Mouse (Mus musculus) left cerebral cortex, adult 2 months (tissue): ENCODE data around the gene Mrpl28. TPM values are rescaled to one million over a fixed set of nuclear protein-coding genes. Genes with fewer than 3 reads are reported as not detected.
"Not testable (repeated sequence)": the region's sequence is repeated elsewhere in the genome, so short reads cannot be mapped to it uniquely, and the experiment has no call there.

ENCODE experiments used
- DNase-seq, 2 experiments: peaks; one replicate each; pipeline ENCODE4 v3.0.0; 2021 to 2022; ENCODE audit warnings: low spot score in 2 of 2, mixed read lengths in 1 of 2; ENCODE audit errors: extremely low spot score in 1 of 2
- H3K27ac ChIP-seq: fragments of 200-600 bp; 2 replicates; pipeline ENCODE4 v1.8.1; 2022
- H3K4me3 ChIP-seq: fragments of 200-600 bp; 2 replicates; pipeline ENCODE4 v1.8.1; 2022
- CTCF ChIP-seq: fragments of 200-600 bp; IDR thresholded peaks from 2 replicates; pipeline ENCODE4 v1.8.1; 2022; ENCODE audit warnings: antibody characterized with exemption, mild to moderate bottlenecking, moderate library complexity
- intact Hi-C: fragments of 180-260 bp; cut with DNase I; formaldehyde crosslinking; loops from one replicate; pipeline ENCODE4 v1.15.1; 2025
- long read RNA-seq, 2 experiments: library from polyadenylated mRNA; stranded (forward); transcript quantifications; one replicate each; pipeline ENCODE4 v2.0.0; 2021; ENCODE audit warnings: borderline mapping rate in 2 of 2
- total RNA-seq, 2 experiments: library from RNA; stranded (reverse); gene quantifications; 2 replicates each; pipeline ENCODE4 v1.2.3; 2021

The Mrpl28 gene
- total RNA-seq, result 10 to 100 TPM; 67.8 to 68.0 TPM
- long read RNA-seq, experiment 1, transcript Mrpl28-201 (5 exons, 1,068 nt), result major isoform, 42 of 53 reads
- long read RNA-seq, experiment 1, partial matches to known transcripts, result 1 of 53 reads
- long read RNA-seq, experiment 1, other reads (novel, unspliced or antisense), result 10 of 53 reads
- long read RNA-seq, experiment 2, transcript Mrpl28-201 (5 exons, 1,068 nt), result major isoform, 33 of 37 reads
- long read RNA-seq, experiment 2, partial matches to known transcripts, result 3 of 37 reads
- long read RNA-seq, experiment 2, other reads (novel, unspliced or antisense), result 0 of 37 reads

- TF ChIP-seq CTCF, result no peak
- Histone ChIP-seq H3K27ac (peak within 1 kb of the TSS; percentile 77), H3K4me3 (peak within 1 kb of the TSS; percentile 75)
- DNase-seq, result peak; percentile 80 to 87
- intact Hi-C loops, result loop anchor here (1.0 to 5.0 kb wide), 2 partner anchors 15 to 119 kb away; partner anchors contain the start of genes Axin1 and Fam234a
Observed at GRCm38 (mm10) chr17:26123267-26123684, at the start of gene Mrpl28. Mrpl28 (plus strand) TSS chr17:26123500.

GRCm38 (mm10) chr17:26075246-26075645, 48.1 kb upstream of the Mrpl28 start:
- intact Hi-C loops, result no loop called here
- no peak overlapping the region for H3K4me3 ChIP-seq
- peak overlapping the region; percentile 86 for H3K27ac ChIP-seq
- TF ChIP-seq CTCF, result no peak
- peak; percentile 61 to 74 for DNase-seq

- TF ChIP-seq CTCF, result no peak; the same call in 1 of the 2 replicates
- Histone ChIP-seq H3K27ac (peak overlapping the region; percentile 61), H3K4me3 (no peak overlapping the region)
- DNase-seq, result no peak
- intact Hi-C loops, result no loop called here
Observed at GRCm38 (mm10) chr17:26078851-26079250, 44.4 kb upstream of the Mrpl28 start.

- intact Hi-C loops, result no loop called here
- DNase-seq, result no peak
- Histone ChIP-seq H3K4me3 (no peak overlapping the region), H3K27ac (no peak overlapping the region)
- no peak for TF ChIP-seq CTCF
Observed at GRCm38 (mm10) chr17:26080867-26081266, 42.4 kb upstream of the Mrpl28 start.

- H3K4me3 ChIP-seq, result no peak overlapping the region
- intact Hi-C loops, result no loop called here
- no peak for TF ChIP-seq CTCF
- no peak for DNase-seq
- no peak overlapping the region for H3K27ac ChIP-seq
Observed at GRCm38 (mm10) chr17:26087059-26087564, 36.2 kb upstream of the Mrpl28 start.

GRCm38 (mm10) chr17:26089905-26090632, 33.2 kb upstream of the Mrpl28 start, which contains the start of gene Decr2:
Decr2 (minus strand) TSS chr17:26090337.
- peak; percentile 85 for DNase-seq
- H3K4me3 ChIP-seq, result peak within 1 kb of the TSS; percentile 58
- peak; percentile 90 for TF ChIP-seq CTCF
- intact Hi-C loops, result loop anchor here (1.0 to 10.0 kb wide), 3 partner anchors 49 to 195 kb away; no protein-coding TSS in a partner anchor
- peak within 1 kb of the TSS; percentile 82 for H3K27ac ChIP-seq

- H3K27ac ChIP-seq, result peak overlapping the region; percentile 81
- no peak for TF ChIP-seq CTCF
- intact Hi-C loops, result loop anchor here (10.0 kb wide), 1 partner anchor 200 kb away; no protein-coding TSS in a partner anchor
- peak overlapping the region; percentile 61 for H3K4me3 ChIP-seq
- DNase-seq, result no peak
Observed at GRCm38 (mm10) chr17:26094531-26095110, 28.7 kb upstream of the Mrpl28 start.

- peak; percentile 71 to 74 for DNase-seq
- Histone ChIP-seq H3K27ac (peak within 1 kb of the TSS; percentile 81), H3K4me3 (peak within 1 kb of the TSS; percentile 61)
- intact Hi-C loops, result loop anchor here (10.0 kb wide), 1 partner anchor 200 kb away; no protein-coding TSS in a partner anchor
- no peak for TF ChIP-seq CTCF
Observed at GRCm38 (mm10) chr17:26095121-26095740, 28.1 kb upstream of the Mrpl28 start, which contains the start of gene Nme4. Nme4 (minus strand) TSS chr17:26095602.

- no peak for TF ChIP-seq CTCF
- no peak overlapping the region for H3K27ac ChIP-seq
- no peak overlapping the region for H3K4me3 ChIP-seq
- intact Hi-C loops, result loop anchor here (10.0 kb wide), 1 partner anchor 204 kb away; no protein-coding TSS in a partner anchor
- no peak for DNase-seq
Observed at GRCm38 (mm10) chr17:26098461-26098860, 24.8 kb upstream of the Mrpl28 start.

GRCm38 (mm10) chr17:26099316-26099715, 24.0 kb upstream of the Mrpl28 start:
- peak; percentile 63 for TF ChIP-seq CTCF
- intact Hi-C loops, result loop anchor here (10.0 kb wide), 1 partner anchor 205 kb away; no protein-coding TSS in a partner anchor
- H3K4me3 ChIP-seq, DNase-seq, H3K27ac ChIP-seq: not testable (repeated sequence)

GRCm38 (mm10) chr17:26100166-26100565, 23.1 kb upstream of the Mrpl28 start:
- DNase-seq, result no peak
- intact Hi-C loops, result no loop called here
- TF ChIP-seq CTCF, result no peak
- Histone ChIP-seq H3K27ac (no peak overlapping the region), H3K4me3 (no peak overlapping the region)
